Mouse (Mus musculus): Measurements from ENCODE around the gene Hcfc1r1.

DNA sequence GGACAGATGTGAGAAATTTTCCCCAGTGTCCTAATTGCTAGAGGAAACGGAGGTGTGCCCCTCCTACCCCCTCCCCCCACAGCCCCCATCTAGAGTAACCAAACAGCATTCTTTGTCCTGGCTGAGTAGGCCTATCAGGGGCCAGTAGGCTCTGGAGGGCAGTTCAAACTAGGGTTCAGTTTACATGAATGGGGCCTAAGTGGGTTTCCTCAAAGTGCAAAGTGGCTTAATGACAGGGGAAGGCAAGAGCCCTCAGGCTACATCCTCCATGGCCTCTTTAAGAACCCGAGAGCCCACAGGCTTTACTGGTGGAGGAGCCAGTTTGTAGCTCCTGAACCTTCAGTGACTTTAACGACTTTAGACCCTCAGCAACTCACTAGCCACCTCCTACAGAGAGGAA is 22.4 kb downstream of the Hcfc1r1 start:
- TF ChIP-seq POLR2A (IDR thresholded peaks at IDR 0.05; ENCODE audit: insufficient read depth, low read depth, low read length) = no peak
- TF ChIP-seq CTCF (IDR thresholded peaks at IDR 0.05; ENCODE audit: insufficient read depth, low read depth, low read length) = no peak

Measured in olfactory bulb, adult 2 months (tissue).